Mouse (Mus musculus) spleen, postnatal 4 days (tissue): ENCODE measurements around the gene Ncoa3.

ENCODE experiments used
- DNase-seq, 2 experiments: peaks; one replicate each; pipeline ENCODE4 v3.0.0; 2022; ENCODE audit warnings: low spot score in 2 of 2

Ncoa3 gene

DNA sequence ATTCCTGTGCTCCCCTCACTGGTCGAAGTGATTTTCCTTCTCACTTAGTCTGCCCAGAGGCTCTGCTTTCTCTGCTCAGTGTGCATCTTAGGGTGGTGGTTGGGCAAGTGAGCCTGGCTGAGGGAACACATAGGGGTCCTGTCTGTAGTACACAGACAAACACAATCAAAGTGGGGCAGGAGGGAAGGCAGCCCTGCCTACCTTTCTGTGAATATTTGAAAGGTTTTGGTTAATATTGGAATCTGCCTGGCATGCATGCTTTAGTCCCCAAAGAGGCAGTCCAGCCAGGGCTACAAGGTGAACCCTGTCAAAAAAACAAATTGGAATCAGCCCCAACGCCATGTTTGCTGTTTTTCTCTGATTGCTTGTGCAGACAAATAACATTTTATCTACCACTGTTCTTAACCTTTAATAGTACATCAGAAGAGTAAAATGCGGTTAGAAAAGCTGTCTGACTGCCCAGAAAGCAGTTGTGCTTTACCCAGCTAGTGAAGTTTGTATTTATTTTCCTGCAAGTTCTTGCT lies 42.6 kb downstream of the Ncoa3 start:
- no peak for DNase-seq

DNA sequence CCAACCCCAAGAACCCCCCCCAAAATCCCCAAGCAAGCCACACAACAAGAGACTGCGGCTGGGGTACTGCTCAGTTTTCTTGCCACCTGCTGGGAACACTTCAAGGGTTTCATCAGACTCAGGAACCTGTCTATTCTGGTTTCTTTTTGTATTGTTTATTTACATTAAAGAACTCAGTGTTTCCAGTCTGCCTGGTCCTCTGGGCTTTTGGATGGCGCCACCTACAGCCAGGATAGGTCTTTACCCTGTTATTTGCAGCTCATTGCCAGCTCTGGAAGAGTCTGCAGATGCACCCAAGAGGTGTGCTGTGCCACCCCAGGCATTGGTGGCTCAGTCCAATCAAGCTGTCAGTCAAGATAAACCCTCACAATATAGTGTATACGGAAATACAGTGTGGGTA lies 43.3 kb downstream of the Ncoa3 start:
- DNase-seq, result peak; percentile 55 to 75

DNA sequence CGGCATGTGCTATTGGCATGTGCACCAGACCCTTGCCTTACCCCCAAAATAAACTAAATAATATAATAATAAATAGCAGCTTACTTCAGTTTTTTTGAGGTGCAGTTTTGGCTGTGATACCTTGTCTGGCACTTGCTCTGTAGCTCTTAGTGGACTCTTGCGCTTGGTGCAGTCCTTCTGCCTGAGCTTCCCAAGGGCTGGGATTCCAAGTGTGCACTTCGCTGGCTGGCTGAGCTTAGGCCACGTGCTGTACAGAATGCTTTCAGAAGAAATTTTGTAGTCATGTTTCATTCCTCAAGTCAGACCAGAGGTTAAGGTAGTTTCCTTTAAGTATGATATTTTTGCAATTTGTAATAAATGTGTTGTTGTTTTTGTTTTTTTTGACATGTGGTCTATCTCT lies 47.2 kb downstream of the Ncoa3 start:
- DNase-seq, result no peak

DNA sequence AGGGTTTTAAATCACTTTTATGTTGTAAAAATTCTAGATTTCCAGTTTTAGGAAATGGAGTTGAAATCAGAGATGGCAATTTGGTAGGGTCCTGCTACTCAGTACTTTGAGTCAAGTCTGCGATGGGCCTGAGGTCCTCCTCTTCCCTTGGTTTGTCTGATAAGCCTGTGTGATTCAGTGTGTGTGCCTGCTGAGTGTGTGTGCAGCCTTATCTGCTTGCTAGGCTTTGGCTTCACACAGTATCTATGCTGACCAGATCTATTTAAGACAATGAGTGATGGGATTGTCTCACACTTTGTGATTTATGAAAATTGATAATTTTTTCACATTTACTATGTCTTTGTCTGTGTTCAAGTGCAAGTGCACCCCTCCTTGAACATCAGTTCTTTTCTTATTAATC lies 50.1 kb downstream of the Ncoa3 start:
- DNase-seq, result no peak

DNA sequence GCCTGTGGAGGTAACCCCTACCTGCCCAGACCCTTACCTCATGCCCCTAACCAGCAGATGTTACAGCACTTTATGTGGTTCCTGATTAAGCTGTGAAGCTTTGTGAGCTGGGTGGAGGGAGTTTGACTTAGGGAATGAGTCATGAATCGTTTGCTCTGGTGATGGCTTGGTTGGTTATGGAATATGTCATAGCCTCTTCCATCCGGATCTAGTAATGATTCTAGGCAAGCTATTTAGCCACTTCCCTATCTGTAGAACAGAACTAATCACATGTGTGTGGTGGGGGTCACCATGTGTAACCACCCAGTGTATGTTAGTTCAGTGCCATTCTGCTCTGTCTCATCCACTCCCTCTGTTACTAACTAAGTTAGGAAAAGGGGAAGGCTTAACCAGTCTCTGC lies 52.6 kb downstream of the Ncoa3 start:
- no peak for DNase-seq

DNA sequence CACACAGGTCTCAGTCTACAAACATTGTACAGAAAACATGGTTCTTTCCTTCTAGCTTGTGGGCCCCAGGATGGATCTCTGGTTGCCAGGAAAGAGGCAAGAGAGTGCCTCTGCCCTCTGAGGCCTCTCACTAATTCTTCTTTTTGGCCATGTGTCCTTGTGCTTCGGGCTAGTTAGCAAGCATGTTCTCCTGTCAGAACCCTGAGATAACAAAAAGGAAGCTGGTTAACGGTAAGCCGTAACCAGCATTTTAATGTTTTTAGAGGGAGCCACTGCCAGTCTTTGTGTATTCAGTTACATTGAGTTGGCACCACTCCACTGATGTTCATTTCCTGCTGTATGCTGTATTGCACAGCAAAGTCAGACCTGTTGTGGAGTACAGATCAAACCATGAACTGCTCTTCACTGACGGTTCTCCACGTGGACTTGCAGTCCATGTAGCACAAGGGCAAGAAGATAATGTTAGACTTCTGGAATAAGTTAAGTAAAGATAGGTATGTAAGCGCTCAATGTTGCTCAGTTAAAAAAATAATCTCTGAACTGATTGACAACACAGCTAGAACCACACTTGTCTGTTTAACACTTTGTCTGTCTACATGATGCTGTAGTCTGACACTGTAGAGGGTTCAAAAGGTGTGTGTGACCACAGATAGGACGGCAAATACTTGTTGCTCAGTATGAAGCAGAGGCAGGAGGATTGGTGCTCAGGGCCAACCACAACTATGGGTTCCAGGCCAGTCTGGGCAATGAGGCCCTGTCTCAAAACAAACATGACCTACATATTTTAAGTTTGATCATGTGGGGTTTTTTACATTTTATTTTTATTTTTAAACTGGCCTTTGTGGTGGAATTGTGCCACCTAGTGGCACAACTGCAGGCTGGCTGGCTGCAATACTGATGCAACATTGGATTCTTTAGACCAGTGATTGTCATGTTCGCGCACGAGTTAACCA lies 53.4 kb downstream of the Ncoa3 start:
- no peak for DNase-seq

DNA sequence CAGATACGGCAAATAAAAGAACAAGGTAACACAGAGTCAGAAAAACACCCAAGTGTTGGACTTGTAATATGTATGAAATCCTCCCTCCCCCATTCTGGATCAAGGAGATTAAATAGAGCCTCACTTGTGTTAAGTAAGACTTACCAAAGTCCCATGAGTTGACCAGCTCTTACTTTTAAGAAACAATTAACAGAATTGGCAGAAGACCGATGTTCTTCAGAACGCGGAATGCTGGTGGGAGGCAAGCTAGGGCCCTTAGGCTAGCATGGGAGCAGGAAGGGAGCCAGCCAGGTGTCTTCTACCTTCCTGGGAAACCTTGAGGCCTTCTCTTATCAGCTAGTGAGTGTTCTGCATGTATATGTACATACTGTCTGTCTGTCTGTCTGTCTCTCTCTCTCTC lies 55.5 kb downstream of the Ncoa3 start:
- no peak for DNase-seq

DNA sequence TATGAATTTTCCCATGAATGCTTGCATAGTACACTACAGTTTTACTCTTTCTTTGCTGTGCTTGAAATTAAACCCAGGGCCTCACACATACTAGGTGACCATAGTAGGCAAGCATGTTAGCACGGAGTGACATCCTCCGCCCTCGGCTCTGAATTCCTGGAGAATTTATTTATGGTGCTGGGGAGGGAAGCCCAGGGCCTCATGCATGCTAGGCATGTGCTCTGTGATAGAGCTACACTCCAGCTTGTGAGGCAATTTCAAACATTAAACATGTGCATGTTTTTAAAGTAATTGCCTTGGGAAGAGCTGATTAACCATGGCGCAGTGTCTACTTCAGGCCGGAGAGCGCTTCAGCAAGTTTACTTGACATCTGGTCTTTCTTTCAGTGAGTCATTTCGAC lies 56.4 kb downstream of the Ncoa3 start:
- no peak for DNase-seq

DNA sequence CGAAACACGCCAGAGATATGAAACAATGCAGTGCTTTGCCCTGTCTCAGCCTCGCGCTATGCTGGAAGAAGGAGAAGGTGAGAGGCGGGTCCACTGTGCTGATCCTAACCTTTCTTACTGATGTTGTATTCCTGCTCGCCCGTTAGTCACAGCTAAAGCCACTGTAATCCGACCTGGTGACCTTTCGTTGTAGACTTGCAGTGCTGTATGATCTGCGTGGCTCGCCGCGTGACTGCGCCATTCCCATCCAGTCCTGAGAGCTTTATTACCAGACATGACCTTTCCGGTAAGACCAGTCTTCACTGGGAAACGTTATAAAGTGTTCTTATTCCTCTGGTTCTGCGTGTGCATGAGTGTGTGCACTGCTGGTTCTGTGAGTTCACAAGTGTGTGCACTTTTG lies 59.0 kb downstream of the Ncoa3 start:
- no peak for DNase-seq

DNA sequence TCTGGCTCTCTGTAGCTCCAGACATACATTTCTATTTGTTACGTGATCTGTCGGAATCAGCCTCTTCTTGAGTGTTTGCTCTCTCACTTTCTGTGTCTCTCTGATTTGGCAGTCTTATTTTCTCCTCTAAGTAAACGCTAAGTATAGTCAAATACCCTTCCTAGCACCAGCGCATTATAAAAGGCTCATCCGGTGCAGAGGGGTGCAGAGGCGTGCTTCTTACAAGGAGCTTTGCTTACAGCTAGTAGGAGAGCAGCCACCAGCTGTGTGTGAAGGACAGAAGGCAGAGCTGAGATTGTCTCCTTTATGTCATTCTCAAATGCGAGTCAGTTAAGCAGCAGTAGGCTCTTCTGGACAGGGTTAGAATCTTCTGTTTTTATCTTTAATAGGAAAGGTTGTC lies 59.5 kb downstream of the Ncoa3 start:
- no peak for DNase-seq

DNA sequence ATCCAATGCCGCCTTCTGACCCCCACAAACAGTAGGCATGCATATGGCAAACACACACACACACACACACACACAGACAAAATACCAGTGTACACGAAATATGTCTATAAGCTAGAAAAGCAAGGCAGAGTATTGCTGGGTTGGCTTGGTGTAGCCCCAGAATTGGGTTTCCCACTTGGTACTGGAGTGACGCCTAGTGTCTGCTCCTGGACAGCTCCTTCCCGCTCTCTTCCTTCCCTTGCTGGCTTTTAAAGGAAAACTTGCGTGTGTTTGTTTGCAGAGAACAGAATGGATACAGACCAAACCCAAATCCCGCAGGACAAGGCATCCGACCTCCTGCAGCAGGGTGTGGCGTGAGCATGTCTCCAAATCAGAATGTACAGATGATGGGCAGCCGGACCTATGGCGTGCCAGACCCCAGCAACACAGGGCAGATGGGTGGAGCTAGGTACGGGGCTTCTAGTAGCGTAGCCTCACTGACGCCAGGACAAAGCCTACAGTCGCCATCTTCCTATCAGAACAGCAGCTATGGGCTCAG lies 61.6 kb downstream of the Ncoa3 start:
- DNase-seq, result no peak

DNA sequence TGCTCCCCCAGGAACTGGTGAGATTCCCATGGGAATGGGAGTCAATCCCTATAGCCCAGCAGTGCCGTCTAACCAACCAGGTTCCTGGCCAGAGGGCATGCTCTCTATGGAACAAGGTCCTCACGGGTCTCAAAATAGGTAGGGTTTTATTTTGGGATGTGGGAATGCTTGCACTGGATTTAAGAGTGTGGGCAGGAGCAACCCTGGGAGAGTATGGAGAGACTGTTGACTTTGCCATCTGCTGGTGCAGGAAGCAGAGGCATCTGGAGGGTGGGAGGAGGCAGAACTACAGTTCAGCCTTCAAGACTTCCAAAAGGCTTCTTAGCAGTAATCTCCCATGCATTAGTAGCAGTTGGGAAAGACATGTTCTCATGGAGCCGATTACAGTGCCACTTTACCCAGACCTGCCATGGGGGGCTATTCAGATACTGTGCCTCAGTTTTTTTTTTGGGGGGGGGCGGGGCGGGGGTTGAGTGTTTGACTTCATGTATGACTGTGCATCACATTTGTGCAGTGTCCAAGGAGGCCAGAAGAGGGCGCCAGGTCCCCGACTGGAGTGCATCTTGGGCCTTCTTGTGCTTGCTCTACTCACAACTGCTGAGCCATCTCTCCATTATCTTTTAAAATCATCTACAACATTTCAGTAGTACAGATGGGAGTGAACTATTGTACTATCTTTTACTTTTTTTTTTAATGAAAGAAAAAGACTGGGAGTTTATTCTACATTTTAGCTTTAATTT lies 67.4 kb downstream of the Ncoa3 start:
- DNase-seq, result peak; percentile 52 to 79

DNA sequence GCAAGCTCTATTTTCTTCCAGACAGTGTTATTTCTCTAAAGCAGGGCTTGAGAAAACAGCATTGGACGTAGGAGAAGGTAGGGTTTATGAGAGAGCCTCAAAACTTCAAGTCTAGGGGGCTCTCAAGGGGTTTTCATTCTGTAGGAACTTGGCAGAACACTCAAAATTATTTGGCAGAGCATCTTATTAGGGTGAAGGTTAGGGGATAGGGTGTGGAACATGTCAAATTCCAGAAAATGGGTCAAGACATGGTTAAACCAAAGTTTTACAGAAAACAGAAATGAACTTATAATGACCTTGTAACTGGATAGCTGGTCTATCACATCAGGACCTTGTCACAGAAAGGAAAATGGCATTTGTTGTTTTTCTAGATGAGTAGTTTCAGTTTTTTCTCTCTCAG lies 69.6 kb downstream of the Ncoa3 start:
- DNase-seq, result no peak

DNA sequence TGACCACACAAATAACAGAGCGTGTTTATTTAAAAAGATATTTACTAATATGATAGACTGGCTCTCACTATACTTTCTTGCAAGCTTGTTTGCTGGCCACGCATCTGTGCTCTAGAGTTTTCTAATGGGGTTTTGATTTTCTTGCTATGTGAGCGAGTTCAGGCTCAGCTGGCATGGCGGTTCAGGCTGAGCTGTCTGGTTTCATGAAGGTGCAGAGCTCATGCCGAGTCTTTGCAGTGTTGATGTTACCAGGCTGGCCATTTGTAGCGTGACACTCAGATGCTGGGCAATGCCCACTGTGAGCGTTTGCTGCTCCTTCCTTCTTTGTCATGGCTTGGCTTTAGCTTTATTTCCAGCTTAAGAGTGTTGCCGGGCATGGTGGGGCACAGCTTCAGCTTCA lies 70.0 kb downstream of the Ncoa3 start:
- no peak for DNase-seq

DNA sequence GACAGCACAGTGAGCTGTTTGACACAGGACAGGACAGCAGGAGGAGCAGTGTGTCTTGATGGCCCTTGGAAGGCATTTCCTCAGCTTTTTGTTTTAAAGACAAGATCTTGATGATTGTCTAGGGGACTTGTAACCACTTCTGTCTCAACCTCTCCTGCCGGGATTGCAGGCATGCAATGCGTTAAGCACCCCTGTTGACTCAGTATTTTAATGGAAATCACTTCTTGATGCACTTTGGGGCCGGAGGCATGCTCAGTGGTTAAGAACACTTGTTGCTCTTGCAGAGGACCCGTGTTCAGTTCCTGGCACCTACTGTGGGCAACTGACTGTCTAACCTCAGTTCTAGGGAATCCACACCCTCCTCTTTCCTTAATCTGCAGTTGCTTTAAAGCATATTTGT lies 74.0 kb downstream of the Ncoa3 start:
- no peak for DNase-seq

DNA sequence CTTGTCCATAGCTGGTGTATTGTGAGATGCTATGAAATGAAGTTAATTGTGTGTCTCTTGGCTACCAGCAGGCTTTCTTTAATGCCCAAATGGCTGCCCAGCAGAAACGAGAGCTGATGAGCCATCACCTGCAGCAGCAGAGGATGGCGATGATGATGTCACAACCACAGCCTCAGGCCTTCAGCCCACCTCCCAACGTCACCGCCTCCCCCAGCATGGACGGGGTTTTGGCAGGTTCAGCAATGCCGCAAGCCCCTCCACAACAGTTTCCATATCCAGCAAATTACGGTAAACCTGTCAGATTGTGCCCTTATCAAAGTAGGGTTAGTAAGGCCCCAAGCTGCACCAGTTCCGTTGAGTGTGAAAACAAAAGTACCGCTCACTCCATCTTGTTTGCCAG lies 75.8 kb downstream of the Ncoa3 start:
- no peak for DNase-seq

DNA sequence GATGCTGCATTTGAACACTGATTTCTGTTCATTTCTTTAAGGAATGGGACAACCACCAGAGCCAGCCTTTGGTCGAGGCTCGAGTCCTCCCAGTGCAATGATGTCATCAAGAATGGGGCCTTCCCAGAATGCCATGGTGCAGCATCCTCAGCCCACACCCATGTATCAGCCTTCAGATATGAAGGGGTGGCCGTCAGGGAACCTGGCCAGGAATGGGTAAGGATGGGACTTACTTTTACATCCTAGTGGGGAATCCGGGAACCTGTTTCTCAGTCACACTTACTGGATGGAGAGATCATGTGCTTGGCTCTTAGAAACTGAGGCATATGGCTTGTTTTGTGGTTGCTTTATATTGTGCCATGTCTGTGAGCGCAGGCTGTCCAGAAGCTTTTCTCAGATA lies 76.7 kb downstream of the Ncoa3 start:
- DNase-seq, result no peak

DNA sequence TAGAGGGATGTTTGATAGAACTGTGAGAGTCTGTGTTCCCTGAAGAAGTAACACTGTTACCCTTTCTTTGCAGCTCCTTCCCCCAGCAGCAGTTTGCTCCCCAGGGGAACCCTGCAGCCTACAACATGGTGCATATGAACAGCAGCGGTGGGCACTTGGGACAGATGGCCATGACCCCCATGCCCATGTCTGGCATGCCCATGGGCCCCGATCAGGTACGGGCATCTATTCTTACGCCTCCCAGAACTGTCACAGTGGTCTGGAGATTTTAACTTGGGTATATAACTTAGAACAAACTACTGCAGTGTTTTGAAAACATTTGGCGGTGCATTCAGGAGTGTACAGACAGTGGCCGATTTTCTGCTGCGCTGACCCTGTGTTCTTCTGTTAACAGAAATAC lies 77.3 kb downstream of the Ncoa3 start:
- DNase-seq, result no peak

DNA sequence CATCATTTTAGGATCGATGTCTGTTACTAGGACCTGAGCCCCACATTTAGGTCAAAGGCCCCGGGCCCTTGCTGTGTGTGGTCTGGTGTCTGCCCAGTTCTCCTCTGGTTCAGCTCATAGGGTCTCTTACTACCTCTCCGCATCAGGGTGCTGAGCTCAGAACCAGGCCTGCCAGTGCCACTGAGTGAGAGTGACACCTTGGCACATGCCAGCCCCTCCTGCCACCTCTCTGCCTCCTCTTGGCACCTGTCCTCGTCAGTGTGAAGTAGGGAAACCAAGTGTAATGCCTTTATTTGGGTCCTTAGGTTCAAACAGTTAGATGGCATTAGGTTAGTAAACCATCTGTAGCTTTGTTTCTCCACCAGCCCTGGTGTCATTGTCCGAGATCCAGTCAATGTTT lies 79.0 kb downstream of the Ncoa3 start:
- DNase-seq, result no peak

DNA sequence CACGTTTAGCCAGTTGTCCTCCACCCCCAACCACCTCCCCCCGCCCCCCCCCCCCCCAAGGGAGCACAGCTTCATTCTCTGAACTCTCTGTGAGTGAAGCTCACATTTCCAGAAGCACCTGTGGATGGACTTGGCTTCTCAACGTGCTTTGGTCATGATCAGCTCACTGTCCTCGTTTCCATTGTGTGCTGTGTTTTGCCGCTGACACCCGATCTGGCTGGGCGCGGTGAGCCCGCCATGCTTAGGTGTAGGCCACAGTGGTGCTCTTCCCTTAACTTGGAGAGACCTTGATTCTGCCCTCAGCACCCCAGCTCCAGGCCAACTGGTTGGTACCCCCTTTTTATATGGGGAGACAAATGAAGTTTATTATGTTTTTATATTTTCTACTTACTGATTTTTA lies 79.5 kb downstream of the Ncoa3 start:
- DNase-seq, result no peak

DNA sequence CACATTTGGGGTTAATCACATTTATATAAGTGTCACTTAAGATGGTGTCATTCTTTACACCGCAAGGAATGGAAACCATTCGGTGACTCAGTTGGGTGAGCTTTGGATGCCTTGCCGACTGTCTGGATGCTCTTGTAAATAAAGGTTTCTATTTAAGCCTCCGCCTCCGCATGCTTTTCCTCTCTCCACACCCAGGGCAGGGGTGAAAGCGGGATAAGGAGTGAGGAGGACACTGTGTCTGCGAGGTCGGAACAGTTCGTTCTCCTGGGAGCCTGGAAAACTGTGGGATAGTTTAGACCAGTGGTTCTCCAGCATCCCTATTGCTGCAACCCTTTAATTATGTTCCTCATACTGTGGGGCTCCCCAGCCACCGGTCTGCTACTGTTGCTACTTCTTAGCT lies 80.6 kb downstream of the Ncoa3 start:
- DNase-seq, result no peak

DNA sequence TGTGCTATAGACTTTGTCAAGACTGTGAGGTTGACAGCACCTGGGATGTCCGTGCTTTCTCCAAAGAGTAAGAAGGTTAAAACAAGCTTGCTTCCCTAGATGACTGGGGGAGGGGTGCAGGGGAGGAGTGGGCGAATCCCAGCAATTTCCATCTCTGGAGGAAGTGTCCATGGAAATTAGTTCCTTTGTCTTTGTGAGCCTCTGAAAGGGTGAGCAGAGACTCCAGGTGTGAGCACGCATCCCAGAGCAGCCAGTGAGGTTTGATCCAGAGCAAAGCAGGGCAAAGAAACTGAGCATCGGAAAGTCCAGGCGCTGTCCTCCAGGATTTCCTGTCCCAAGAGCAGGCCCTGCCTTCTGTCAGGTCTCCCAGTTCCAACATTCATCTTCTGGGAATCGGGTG lies 81.9 kb downstream of the Ncoa3 start:
- no peak for DNase-seq

DNA sequence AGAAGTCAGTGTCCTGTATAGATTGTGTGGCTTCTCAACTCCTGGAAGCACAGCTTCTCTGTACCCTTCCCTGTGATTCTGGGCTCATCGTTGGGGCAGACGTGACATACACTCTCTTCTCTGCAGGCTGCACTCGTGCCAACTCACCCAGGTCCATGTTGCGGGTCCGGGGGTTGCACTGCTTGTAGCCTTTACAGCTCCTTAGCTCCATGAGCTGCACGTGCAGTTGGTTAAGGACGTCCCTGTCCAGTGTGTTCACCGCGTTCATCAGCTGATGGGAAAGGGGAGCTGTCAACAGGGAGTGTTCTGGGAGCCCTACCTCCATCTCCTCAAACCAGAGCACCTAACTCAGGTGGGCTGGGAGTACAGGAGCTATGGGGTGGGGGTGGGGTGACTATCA lies 84.9 kb downstream of the Ncoa3 start:
- DNase-seq, result no peak
